Mouse (Mus musculus) thymus, adult 2 months (tissue): ENCODE data around the gene Klhl42.

Experiments used
- CTCF ChIP-seq: fragments of 200-500 bp; IDR thresholded peaks from 2 replicates; pipeline ENCODE4 v1.5.1; 2012; ENCODE audit warnings: mild to moderate bottlenecking, control low read depth, low read length, moderate library complexity, borderline replicate concordance; ENCODE audit not compliant: control insufficient read depth, poor library complexity, insufficient read depth; ENCODE audit errors: extremely low read depth
- POLR2A ChIP-seq: fragments of 200-500 bp; IDR thresholded peaks from 2 replicates; pipeline ENCODE4 v1.6.1; 2012; ENCODE audit warnings: mild to moderate bottlenecking, low read length, control low read depth, moderate library complexity; ENCODE audit not compliant: control insufficient read depth, poor library complexity, insufficient read depth; ENCODE audit errors: extremely low read depth

- no peak for TF ChIP-seq POLR2A
- TF ChIP-seq CTCF = no peak
Observed at GRCm38 (mm10) chr6:147092136-147092535, 957 bp downstream of the Klhl42 start.
